Mouse (Mus musculus) liver, embryonic 15.5 days (tissue): ENCODE results near the gene Rimklb. TPM values are rescaled to one million over a fixed set of nuclear protein-coding genes. Genes with fewer than 3 reads are reported as not detected.

Experiments used
- ATAC-seq: fragments of 200-750 bp; cut with Nextera tagmentation; 2 replicates; pipeline ENCODE4 v1.8.0; 2017; ENCODE audit warnings: moderate number of reproducible peaks, mild to moderate bottlenecking, moderate library complexity; ENCODE audit not compliant: insufficient read depth
- H3K27ac ChIP-seq: fragments of 300-500 bp; sonication (generic); replicated peaks from 2 replicates; pipeline ENCODE4 v1.5.1; 2015; ENCODE audit warnings: mild to moderate bottlenecking, inconsistent platforms
- H3K27me3 ChIP-seq: fragments of 300-500 bp; sonication (generic); 2 replicates; pipeline ENCODE4 v1.6.1; 2015; ENCODE audit warnings: mild to moderate bottlenecking, inconsistent platforms
- H3K36me3 ChIP-seq: fragments of 300-500 bp; sonication (generic); replicated peaks from 2 replicates; pipeline ENCODE4 v1.6.1; 2015; ENCODE audit warnings: moderate library complexity, mild to moderate bottlenecking, inconsistent platforms
- H3K4me1 ChIP-seq: fragments of 300-500 bp; sonication (generic); replicated peaks from 2 replicates; pipeline ENCODE4 v1.6.1; 2015; ENCODE audit warnings: inconsistent platforms
- H3K4me2 ChIP-seq: fragments of 300-500 bp; sonication (generic); 2 replicates; pipeline ENCODE4 v1.6.1; 2015; ENCODE audit warnings: moderate library complexity, mild to moderate bottlenecking, inconsistent platforms
- H3K4me3 ChIP-seq: fragments of 300-500 bp; sonication (generic); replicated peaks from 2 replicates; pipeline ENCODE4 v1.5.1; 2015; ENCODE audit warnings: mild to moderate bottlenecking, inconsistent platforms
- H3K9ac ChIP-seq: fragments of 300-500 bp; sonication (generic); 2 replicates; pipeline ENCODE4 v1.6.1; 2015; ENCODE audit warnings: moderate library complexity, mild to moderate bottlenecking, inconsistent platforms
- H3K9me3 ChIP-seq: fragments of 300-500 bp; sonication (generic); replicated peaks from 2 replicates; pipeline ENCODE4 v1.6.1; 2016; ENCODE audit warnings: inconsistent platforms
- WGBS: fragments of 180-500 bp; shearing (Covaris S2); methylation state at CpG from one replicate; pipeline ENCODE4 v1.1.7; 2015; ENCODE audit warnings: mixed read lengths; ENCODE audit not compliant: insufficient replicate concordance; 5-methylcytosine and 5-hydroxymethylcytosine counted together
- polyA plus RNA-seq: library from polyadenylated mRNA; unstranded; fragments of >200 nt; fragmentation: Nextera tagmentation; extraction: Ambion mirVana; gene quantifications from 2 replicates; pipeline ENCODE4 v1.2.1, GENCODE M21; 2015

The Rimklb gene
- polyA plus RNA-seq, 1 experiment from 2014 or later: 0.26 TPM

GRCm38 (mm10) chr6:122470240-122470639 lies 28.3 kb downstream of the Rimklb start:
- Histone ChIP-seq H3K4me3 (no peak overlapping the region), H3K36me3 (no peaks in the 10 kb centered on the region), H3K27me3 (no peaks in the 10 kb centered on the region), H3K4me1 (no peaks in the 10 kb centered on the region; the same call in 1 of the 2 replicates), H3K27ac (no peak overlapping the region), H3K9me3 (no peaks in the 10 kb centered on the region), H3K9ac (no peak overlapping the region), H3K4me2 (no peak overlapping the region)
- ATAC-seq: no peak
- 23% methylated on average over 2 of the region's 2 CpGs for WGBS

GRCm38 (mm10) chr6:122469030-122469640 lies 29.4 kb downstream of the Rimklb start:
- no peaks in the 10 kb centered on the region; the same call in 1 of the 2 replicates for H3K4me1 ChIP-seq
- H3K4me3 ChIP-seq: no peak overlapping the region
- H3K27me3 ChIP-seq: no peaks in the 10 kb centered on the region
- 0 out of 2 replicates have a peak, but pooled peaks have one; percentile 25 for ATAC-seq
- no peak overlapping the region for H3K9ac ChIP-seq
- H3K4me2 ChIP-seq: no peak overlapping the region
- H3K9me3 ChIP-seq: no peaks in the 10 kb centered on the region
- WGBS: 72% methylated on average over 15 of the region's 15 CpGs
- no peak overlapping the region for H3K27ac ChIP-seq
- no peaks in the 10 kb centered on the region for H3K36me3 ChIP-seq

GRCm38 (mm10) chr6:122466092-122466713 lies 32.4 kb downstream of the Rimklb start:
- Histone ChIP-seq H3K4me1 (no peaks in the 10 kb centered on the region; the same call in 1 of the 2 replicates), H3K4me3 (no peak overlapping the region), H3K9ac (no peak overlapping the region), H3K27ac (no peak overlapping the region), H3K36me3 (no peaks in the 10 kb centered on the region), H3K9me3 (no peaks in the 10 kb centered on the region), H3K4me2 (no peak overlapping the region), H3K27me3 (no peaks in the 10 kb centered on the region)
- 54% methylated on average over 3 of the region's 3 CpGs for WGBS
- no peak for ATAC-seq

- 65% methylated on average over 8 of the region's 8 CpGs for WGBS
- Histone ChIP-seq H3K4me3 (no peak overlapping the region), H3K4me2 (no peak overlapping the region), H3K36me3 (no peaks in the 10 kb centered on the region), H3K9me3 (no peaks in the 10 kb centered on the region), H3K27ac (no peak overlapping the region), H3K4me1 (no peaks in the 10 kb centered on the region), H3K27me3 (no peaks in the 10 kb centered on the region; the same call in 1 of the 2 replicates), H3K9ac (no peak overlapping the region)
- no peak for ATAC-seq
Measured at GRCm38 (mm10) chr6:122458946-122459693, 39.4 kb downstream of the Rimklb start.

- 66% methylated on average over 7 of the region's 7 CpGs for WGBS
- H3K4me1 ChIP-seq: no peaks in the 10 kb centered on the region
- no peak for ATAC-seq
Measured at GRCm38 (mm10) chr6:122447848-122448247, 50.7 kb downstream of the Rimklb start.

GRCm38 (mm10) chr6:122445215-122445614 lies 53.3 kb downstream of the Rimklb start:
- H3K4me1 ChIP-seq: no peaks in the 10 kb centered on the region
- H3K4me3 ChIP-seq: no peak overlapping the region
- H3K9ac ChIP-seq: no peak overlapping the region
- H3K9me3 ChIP-seq: no peaks in the 10 kb centered on the region
- no peak overlapping the region for H3K27ac ChIP-seq
- no peak overlapping the region for H3K4me2 ChIP-seq
- WGBS: 62% methylated on average over 6 of the region's 6 CpGs
- no peaks in the 10 kb centered on the region for H3K27me3 ChIP-seq
- H3K36me3 ChIP-seq: no peaks in the 10 kb centered on the region
- no peak for ATAC-seq

More at GRCm38 (mm10) chr6:122447848-122448247, 50.7 kb downstream of the Rimklb start:
- no peaks in the 10 kb centered on the region for H3K9me3 ChIP-seq
- no peaks in the 10 kb centered on the region for H3K36me3 ChIP-seq
- no peak overlapping the region for H3K27ac ChIP-seq
- H3K4me3 ChIP-seq: no peak overlapping the region
- no peak overlapping the region for H3K4me2 ChIP-seq
- no peak overlapping the region for H3K9ac ChIP-seq
- no peaks in the 10 kb centered on the region for H3K27me3 ChIP-seq

- Histone ChIP-seq H3K4me1 (no peaks in the 10 kb centered on the region), H3K27ac (no peak overlapping the region), H3K4me3 (no peak overlapping the region), H3K27me3 (no peaks in the 10 kb centered on the region), H3K9ac (no peak overlapping the region), H3K9me3 (no peaks in the 10 kb centered on the region), H3K36me3 (no peaks in the 10 kb centered on the region), H3K4me2 (no peak overlapping the region)
- no peak for ATAC-seq
- 64% methylated on average over 4 of the region's 4 CpGs for WGBS
Measured at GRCm38 (mm10) chr6:122440632-122441226, 57.8 kb downstream of the Rimklb start.

GRCm38 (mm10) chr6:122439249-122439648 lies 59.3 kb downstream of the Rimklb start:
- no peak overlapping the region for H3K4me3 ChIP-seq
- H3K27ac ChIP-seq: no peak overlapping the region
- no peak overlapping the region for H3K4me2 ChIP-seq
- no peak for ATAC-seq
- no peaks in the 10 kb centered on the region for H3K36me3 ChIP-seq
- no peaks in the 10 kb centered on the region for H3K27me3 ChIP-seq
- no peaks in the 10 kb centered on the region for H3K9me3 ChIP-seq
- no peaks in the 10 kb centered on the region for H3K4me1 ChIP-seq
- no peak overlapping the region for H3K9ac ChIP-seq
- WGBS: 64% methylated on average over 4 of the region's 4 CpGs

- Histone ChIP-seq H3K4me3 (no peak overlapping the region), H3K9ac (no peak overlapping the region), H3K4me2 (no peak overlapping the region), H3K27me3 (no peaks in the 10 kb centered on the region), H3K4me1 (no peaks in the 10 kb centered on the region), H3K36me3 (no peaks in the 10 kb centered on the region), H3K9me3 (no peaks in the 10 kb centered on the region), H3K27ac (no peak overlapping the region)
- no peak for ATAC-seq
- WGBS: 72% methylated on average over 2 of the region's 2 CpGs
Measured at GRCm38 (mm10) chr6:122435270-122435669, 63.3 kb downstream of the Rimklb start.

GRCm38 (mm10) chr6:122427456-122427855 lies 71.1 kb downstream of the Rimklb start:
- H3K27ac ChIP-seq: no peak overlapping the region
- no peak overlapping the region for H3K9ac ChIP-seq
- H3K4me1 ChIP-seq: no peaks in the 10 kb centered on the region
- H3K27me3 ChIP-seq: no peaks in the 10 kb centered on the region
- no peaks in the 10 kb centered on the region for H3K36me3 ChIP-seq
- WGBS: 62% methylated on average over 7 of the region's 7 CpGs
- H3K9me3 ChIP-seq: no peaks in the 10 kb centered on the region
- H3K4me3 ChIP-seq: no peak overlapping the region
- ATAC-seq: no peak
- H3K4me2 ChIP-seq: no peak overlapping the region

- no peak for ATAC-seq
- Histone ChIP-seq H3K27ac (no peak overlapping the region), H3K4me2 (no peak overlapping the region), H3K36me3 (no peaks in the 10 kb centered on the region), H3K27me3 (no peaks in the 10 kb centered on the region), H3K4me3 (no peak overlapping the region), H3K9me3 (no peaks in the 10 kb centered on the region), H3K4me1 (no peaks in the 10 kb centered on the region), H3K9ac (no peak overlapping the region)
- 74% methylated on average over 7 of the region's 7 CpGs for WGBS
Measured at GRCm38 (mm10) chr6:122417015-122417414, 81.5 kb downstream of the Rimklb start.
